Mouse (Mus musculus) adrenal gland, adult 2 months (tissue): Measurements from ENCODE around the gene Mup4. TPM values are rescaled to one million over a fixed set of nuclear protein-coding genes. Genes with fewer than 3 reads are reported as not detected.
"Not testable (repeated sequence)": the region's sequence is repeated elsewhere in the genome, so short reads cannot be mapped to it uniquely, and the experiment has no call there.

ENCODE experiments used
- DNase-seq: peaks from one replicate; pipeline ENCODE4 v3.0.0; 2021
- long read RNA-seq: library from polyadenylated mRNA; stranded (forward); transcript quantifications from one replicate; pipeline ENCODE4 v2.0.0, GENCODE M21; 2021
- polyA plus RNA-seq: library from polyadenylated mRNA; depleted of rRNA; stranded (reverse); fragments of >200 nt; gene quantifications from 2 replicates; pipeline ENCODE4 v1.2.3, GENCODE M21; 2012; rRNA removed
- total RNA-seq, 2 experiments: library from RNA; stranded (reverse); gene quantifications; 2 replicates each; pipeline ENCODE4 v1.2.3; 2021

Mup4 gene
- total RNA-seq (not detected), polyA plus RNA-seq (not detected in 2 replicates)
- long read RNA-seq = 0 reads

DNA sequence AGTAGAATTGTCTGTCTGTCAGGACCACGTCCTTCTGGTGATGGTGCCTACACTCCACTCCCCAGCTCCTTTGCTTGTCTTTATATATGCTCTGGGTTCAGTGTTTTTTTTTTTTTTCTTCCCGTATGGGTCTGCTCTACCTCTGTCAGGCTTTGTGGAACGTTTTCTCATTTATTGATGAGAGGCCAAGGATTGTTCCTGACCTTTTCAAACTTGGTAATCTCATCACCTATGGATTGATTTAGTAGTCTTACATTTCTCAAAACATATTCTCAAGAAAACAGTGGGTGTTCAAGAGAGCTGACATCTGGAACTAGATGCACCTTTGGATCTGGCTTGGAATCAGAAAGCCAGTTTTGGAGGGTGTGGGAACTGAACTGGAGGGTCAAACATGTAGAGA lies at the start of gene Mup4:
Gene Mup4, minus strand, starts transcription at position 101 of the 400 bp plus-strand sequence.
- no peak for DNase-seq

DNA sequence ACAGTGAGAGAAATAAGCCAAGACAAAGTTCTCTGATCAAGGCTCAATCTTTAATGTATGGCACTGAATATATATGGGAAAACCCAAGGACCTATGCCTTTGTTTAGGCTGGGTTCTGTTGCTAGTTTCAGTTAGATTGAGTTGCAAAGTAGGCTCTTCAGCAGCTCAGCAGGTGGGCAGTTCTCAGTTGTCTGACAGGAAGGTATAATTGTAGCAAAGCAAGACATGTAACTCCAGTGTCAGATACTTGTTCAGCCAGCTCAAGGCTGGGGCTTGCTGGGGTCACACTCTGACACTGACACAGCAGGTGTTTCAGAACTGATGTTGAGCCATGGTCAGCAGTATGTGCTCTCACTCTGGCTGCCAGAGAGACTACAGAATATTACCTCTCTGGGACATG lies 37.4 kb upstream of the Mup4 start:
- DNase-seq = not testable (repeated sequence)

DNA sequence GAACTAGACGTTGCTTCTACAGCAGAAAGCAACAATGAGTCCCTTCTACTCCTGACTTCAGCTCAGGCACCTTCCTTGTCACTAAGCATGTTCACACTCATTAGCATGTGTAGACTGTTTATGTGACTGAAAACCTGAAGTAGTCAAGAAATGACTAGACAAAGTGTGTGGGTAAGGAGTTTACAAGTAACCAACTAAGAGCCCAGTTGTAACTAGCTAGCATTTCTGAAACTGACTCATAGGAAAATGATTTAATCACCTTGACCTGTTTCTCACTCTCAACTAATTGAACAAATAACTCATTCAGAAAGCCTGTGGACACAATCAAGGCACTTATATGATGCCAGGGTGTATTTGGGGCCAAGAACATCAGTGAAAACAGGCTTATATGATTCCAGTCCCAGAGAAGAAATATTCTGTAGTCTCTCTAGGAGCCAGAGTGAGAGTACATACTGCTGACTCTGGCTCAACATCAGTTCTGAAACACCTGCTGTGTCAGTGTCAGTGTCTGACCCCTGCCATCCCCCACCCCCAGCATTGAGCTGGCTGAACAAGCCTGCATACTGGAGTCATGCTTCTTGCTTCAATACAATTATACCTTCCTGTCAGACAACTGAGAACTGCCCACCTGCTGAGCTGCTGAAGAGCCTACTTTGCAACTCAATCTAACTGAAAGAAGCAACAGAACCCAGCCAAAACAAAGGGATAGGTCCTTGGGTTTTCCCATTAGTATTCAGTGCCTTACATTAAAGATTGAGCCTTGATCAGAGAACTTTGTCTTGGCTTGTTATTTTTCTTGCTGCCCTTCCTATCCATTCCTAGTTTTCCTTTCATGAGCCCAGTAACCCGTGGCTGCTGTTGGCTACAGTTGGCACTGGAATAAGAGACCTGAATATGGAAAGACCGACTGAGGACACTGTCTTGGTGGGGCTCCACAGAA lies 3.2 kb upstream of the Mup4 start, which contains the start of gene Mup6:
Gene Mup6, plus strand, starts transcription at position 890 of the 940 bp plus-strand sequence.
- DNase-seq = no peak

DNA sequence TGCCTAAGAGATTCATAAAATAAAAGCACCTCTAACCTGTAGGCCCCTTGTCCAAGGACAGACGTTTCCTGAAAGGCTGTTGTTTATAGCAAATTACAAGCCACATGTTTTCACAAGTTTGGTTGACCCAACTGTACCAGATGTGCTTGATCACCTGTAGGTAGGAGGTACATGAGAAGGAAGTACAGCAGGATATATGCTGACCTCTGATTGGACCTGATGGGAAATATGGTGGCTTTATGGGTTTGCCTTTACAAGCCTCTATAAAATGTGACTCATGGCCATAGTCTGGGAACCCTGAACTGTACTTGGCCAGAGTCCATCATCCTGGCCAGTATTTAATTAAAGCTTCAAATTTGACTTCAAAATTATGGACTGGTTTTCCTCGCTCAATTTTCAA lies 23.0 kb downstream of the Mup4 start:
- DNase-seq = no peak

DNA sequence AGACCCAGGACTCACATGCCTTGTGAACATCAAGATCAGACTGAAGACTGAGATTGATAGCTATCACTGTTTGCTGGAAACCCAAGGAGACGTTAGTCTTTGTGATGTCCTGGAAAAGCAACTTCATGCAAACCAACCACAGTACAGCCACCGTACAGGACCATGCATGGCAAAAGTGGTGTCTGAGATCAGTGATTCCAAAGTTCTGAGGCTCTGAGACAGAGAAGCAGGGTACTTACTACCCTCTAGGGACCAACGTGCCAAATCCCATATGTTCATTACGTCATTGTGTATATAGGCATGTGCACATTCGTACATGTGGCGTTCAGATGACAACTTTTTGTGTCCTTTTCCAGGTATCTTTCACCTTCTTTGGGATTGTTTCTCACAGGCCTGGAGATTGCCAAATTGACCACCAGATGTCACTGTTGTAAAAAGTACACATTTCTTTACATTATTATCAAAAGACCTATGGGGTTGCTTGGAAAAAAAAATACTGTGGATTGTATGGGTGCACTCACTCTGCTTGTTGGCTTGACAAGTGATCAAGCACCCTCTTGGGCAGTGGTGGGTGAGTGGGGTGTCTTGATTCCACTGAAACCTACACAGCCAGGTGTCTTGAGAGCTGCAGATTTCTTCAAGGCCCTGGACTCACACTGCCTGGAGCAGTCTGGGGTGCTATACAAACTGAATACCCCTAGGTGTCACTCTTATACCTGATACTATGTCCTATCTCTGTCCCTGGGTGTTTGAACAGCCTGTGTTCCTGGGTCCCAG lies 27.8 kb downstream of the Mup4 start:
- DNase-seq = no peak

DNA sequence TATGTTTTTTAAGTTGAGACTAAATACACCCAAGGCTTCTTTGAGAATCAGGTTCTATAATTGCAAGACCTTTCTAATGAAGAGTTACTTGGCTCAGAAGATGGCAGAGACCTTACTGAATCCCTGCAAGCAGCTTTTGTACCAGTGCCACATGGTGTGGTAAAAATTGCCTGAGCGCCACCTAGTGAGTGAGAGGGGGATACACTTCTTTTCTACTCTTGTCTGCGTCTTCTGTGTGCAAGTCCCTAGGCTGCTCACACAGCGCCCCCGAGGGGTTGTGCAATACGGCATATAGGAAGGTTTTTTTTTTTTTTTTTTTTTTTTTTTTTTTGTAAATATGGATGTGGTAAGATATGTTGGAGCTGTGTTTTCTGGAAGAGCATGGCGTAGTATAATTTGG lies 32.2 kb downstream of the Mup4 start:
- peak; percentile 55 for DNase-seq

DNA sequence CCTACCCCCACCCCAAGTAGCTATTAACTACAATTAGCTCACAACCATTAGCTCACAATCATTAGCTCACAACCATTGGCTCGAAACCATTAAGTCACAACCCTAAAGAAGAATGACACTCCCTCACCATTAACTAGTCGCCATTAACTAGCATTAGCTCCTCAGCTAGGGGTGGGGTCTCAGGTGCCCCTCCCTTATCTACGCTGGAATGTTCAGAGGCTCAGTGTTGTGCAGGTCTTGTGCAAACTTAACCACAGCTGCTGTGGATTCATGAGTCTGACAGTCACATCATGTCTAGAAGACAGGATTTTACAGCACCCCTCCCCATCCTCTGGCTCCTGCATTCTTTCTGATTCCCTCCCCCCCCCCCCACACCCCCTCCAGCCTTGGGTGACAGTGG lies 32.8 kb downstream of the Mup4 start:
- DNase-seq = no peak

DNA sequence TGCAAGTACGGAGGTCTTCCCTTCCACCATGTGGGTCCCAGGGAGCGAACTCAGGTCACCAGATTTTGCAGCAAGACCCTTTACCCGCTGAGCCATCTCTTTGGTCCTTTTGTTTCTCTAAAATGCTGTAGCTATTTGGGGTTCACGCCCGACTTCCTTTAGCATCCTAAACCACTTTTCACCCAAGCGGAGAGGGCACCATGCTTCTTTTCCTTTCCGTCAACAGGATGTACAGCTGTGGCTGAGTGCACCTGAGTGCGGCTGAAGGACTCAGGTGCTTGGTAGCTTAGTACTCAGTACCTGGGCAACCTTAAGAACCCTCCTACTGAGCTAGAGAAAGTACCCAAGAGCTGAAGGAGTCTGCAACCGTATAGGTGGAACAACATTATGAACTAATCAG lies 35.4 kb downstream of the Mup4 start:
- no peak for DNase-seq

DNA sequence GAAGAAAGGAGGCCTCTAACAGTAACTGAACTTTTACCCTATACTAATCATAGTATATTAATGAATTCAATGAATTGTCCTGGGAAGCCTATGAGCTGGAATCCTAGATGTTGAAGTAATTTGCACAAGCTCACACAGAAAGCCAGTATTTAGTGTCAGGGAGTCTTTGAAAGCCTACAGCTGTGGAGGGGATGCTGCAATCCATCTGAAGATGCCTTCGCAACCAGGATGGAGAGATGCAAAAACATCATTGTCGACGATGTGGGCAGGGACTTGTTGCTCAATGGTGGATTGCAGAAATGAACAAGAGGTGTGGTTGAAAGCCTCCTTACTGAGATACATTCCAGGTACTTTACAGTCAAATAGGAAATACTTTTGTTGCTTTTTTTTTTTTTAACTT lies 42.5 kb downstream of the Mup4 start:
- DNase-seq = no peak

DNA sequence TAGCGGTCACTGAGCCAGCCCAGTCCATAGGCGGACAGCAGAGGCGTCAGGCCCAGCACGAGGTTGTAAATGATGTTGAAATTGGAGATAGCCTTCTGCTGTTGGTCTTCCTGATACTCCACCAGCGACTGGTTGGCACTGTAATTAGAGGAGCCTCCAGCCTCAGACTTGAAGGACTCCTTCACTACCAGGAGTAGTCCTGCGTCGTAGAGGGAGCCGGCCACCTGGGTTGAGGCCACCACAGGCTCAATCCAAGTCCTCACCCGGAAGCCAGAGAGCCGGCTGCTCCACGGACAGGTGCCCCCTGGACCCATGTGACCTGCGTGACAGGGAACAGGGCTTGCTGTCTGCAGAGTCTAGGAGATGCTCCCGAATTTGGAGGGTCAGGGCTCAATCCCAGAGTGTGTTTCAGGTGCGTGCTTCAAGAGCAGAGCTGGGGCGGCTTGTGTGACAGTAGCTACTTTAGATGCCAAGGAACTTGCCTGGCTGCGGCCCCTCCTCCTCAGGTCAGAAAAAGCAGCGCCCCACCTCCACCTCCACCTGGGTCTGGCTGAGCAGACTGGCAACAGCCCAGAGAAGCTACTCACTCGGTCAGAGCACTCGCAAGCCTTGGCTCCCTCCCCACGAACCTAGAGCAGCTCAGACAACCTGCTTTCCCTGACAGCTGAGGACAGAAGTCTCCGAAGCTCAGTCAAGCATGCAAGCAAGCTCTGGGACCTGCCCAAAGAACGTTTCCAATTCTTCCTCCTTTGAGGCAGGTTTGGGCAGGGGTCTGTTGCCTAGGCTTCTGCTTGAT lies 45.7 kb downstream of the Mup4 start, which contains the start of gene Slc46a2:
Gene Slc46a2, minus strand, starts transcription at position 449 of the 796 bp plus-strand sequence.
- DNase-seq = no peak

DNA sequence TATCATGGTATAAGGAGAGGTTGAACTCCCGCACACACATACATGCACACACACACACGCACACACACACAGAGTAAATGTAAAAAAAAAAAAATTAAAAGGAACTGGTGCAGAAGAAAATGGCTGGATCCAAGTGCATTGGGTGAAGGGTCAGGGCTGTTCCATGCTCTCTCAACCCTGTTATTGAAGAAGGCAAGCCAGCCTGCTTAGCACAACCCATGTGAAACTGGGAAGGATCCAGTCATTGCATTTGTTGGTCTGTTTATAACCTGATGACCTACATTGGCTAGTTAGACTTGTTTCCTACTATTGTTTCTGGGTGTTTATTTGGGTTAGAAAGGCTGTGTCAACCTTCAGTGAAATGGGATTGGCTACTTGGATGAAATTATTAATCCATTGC lies 51.7 kb downstream of the Mup4 start:
- DNase-seq = no peak

DNA sequence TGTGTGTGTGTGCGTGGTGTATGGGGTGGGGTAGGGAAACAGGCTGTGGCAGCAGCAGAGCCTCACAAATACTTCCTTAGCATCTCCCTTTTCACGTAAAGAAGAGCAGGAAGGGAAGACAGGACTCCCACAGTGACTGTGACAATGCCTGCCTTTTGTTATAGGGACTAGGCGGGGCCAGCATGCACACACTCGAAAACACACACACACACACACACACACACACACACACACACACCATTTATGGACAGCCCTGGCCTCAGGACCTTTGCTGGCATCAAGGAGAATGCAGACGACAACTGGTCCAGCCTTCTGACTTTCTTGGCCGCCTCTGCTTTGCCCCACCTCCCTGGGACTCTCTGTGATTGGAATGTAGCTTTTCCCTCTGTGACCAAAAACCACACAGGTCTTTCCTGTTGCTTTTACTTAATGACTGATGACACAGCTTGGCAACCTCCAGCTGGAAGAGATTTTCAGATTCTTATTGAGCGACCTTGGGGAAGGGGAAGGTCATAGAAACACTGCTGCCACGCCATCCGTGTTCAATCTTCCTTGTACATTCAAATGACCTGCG lies 52.8 kb downstream of the Mup4 start:
- peak; percentile 25 for DNase-seq

DNA sequence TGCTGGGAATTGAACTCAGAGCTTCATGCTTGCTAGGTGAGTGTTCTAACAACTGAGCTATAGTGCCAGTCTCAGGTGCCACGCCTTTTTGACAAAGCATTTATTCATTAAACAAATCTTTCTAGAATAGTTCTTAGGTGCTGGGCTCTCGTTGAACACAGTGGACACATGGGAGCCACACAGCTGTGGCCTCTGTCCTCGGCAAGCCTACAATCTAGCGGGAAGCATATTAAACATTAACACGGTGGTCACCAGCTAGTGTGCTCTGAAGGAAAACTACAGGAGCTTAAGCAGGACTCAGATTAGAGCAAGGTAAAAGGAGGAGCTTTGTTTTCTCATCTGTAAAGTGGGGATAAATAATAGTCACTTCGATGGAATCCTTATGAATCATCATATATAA lies 53.4 kb downstream of the Mup4 start:
- DNase-seq = no peak

Other genes with a start within 250 kb of the Mup4 start
- 10 to 100 TPM; 16.1 to 18.0 TPM for gene Inip, start 159.1 kb downstream of the Mup4 start, total RNA-seq
- 5.0 and 6.7 TPM in 2 replicates for gene Inip, start 159.1 kb downstream of the Mup4 start, polyA plus RNA-seq
- 1 to 10 TPM; 5.3 to 6.6 TPM for gene Snx30, start 154.9 kb downstream of the Mup4 start, total RNA-seq
- 0.90 and 2.4 TPM in 2 replicates for gene Snx30, start 154.9 kb downstream of the Mup4 start, polyA plus RNA-seq
- not detected for gene Slc46a2, start 45.7 kb downstream of the Mup4 start, total RNA-seq
- gene Slc46a2, start 45.7 kb downstream of the Mup4 start, polyA plus RNA-seq = not detected in 2 replicates
- not detected for gene Mup6, start 3.6 kb upstream of the Mup4 start, total RNA-seq
- gene Mup6, start 3.6 kb upstream of the Mup4 start, polyA plus RNA-seq = not detected in 2 replicates
- 1 to 10 TPM; 5.9 to 6.4 TPM for gene Mup7, start 109.8 kb upstream of the Mup4 start, total RNA-seq
- gene Mup7, start 109.8 kb upstream of the Mup4 start, polyA plus RNA-seq = not detected in 2 replicates
- not detected for gene Mup2, start 193.6 kb upstream of the Mup4 start, total RNA-seq
- not detected in 2 replicates for gene Mup2, start 193.6 kb upstream of the Mup4 start, polyA plus RNA-seq